Mouse (Mus musculus) brain, embryonic 14.5 days (tissue): ENCODE data around the gene Pmm1.

ENCODE experiments used
- CTCF ChIP-seq: fragments of 200-500 bp; IDR thresholded peaks from 2 replicates; pipeline ENCODE4 v1.5.1; 2012; ENCODE audit warnings: inconsistent platforms, mild to moderate bottlenecking, moderate library complexity, borderline replicate concordance; ENCODE audit not compliant: insufficient read depth, insufficient read length; ENCODE audit errors: extremely low read depth
- POLR2A ChIP-seq: fragments of 200-500 bp; IDR thresholded peaks from 2 replicates; pipeline ENCODE4 v1.6.1; 2012; ENCODE audit warnings: mild to moderate bottlenecking, inconsistent platforms, borderline replicate concordance; ENCODE audit not compliant: poor library complexity, insufficient read depth, insufficient read length, severe bottlenecking; ENCODE audit errors: extremely low read depth

GRCm38 (mm10) chr15:81954151-81954583 lies 6.6 kb downstream of the Pmm1 start:
- TF ChIP-seq CTCF (no peak), POLR2A (no peak)
